Mouse (Mus musculus) liver, embryonic 11.5 days (tissue): Measurements from ENCODE around the gene Yif1a. TPM values are rescaled to one million over a fixed set of nuclear protein-coding genes. Genes with fewer than 3 reads are reported as not detected.

Experiments used
- ATAC-seq: fragments of 200-750 bp; cut with Nextera tagmentation; replicated peaks from 2 replicates; pipeline ENCODE4 v1.8.0; 2017; ENCODE audit warnings: moderate number of reproducible peaks, mild to moderate bottlenecking, moderate TSS enrichment, moderate library complexity; ENCODE audit not compliant: low FRiP score
- DNase-seq: peaks from one replicate; pipeline ENCODE4 v3.0.0-alpha.2; 2017; ENCODE audit warnings: low spot score
- H3K27ac ChIP-seq: fragments of 300-500 bp; sonication (generic); 2 replicates; pipeline ENCODE4 v1.5.1; 2014; ENCODE audit warnings: mild to moderate bottlenecking, low read depth, low read length, control low read depth
- H3K27me3 ChIP-seq: fragments of 300-500 bp; sonication (generic); replicated peaks from 2 replicates; pipeline ENCODE4 v1.6.1; 2014; ENCODE audit warnings: low read length, mixed read lengths; ENCODE audit not compliant: control insufficient read depth, insufficient read depth
- H3K36me3 ChIP-seq: fragments of 300-500 bp; sonication (generic); 2 replicates; pipeline ENCODE4 v1.6.1; 2014; ENCODE audit warnings: mild to moderate bottlenecking, low read length, moderate library complexity, mixed read lengths; ENCODE audit not compliant: control insufficient read depth, insufficient read depth
- H3K4me1 ChIP-seq: fragments of 300-500 bp; sonication (generic); replicated peaks from 2 replicates; pipeline ENCODE4 v1.6.1; 2014; ENCODE audit warnings: low read length, mixed read lengths; ENCODE audit not compliant: control insufficient read depth, insufficient read depth
- H3K4me2 ChIP-seq: fragments of 300-500 bp; sonication (generic); 2 replicates; pipeline ENCODE4 v1.6.1; 2014; ENCODE audit warnings: mild to moderate bottlenecking, control low read depth, moderate library complexity
- H3K4me3 ChIP-seq: fragments of 300-500 bp; sonication (generic); 2 replicates; pipeline ENCODE4 v1.5.1; 2014; ENCODE audit warnings: low read depth, low read length, control low read depth
- H3K9ac ChIP-seq: fragments of 300-500 bp; sonication (generic); 2 replicates; pipeline ENCODE4 v1.6.1; 2014; ENCODE audit warnings: low read depth, low read length, control low read depth
- H3K9me3 ChIP-seq: fragments of 300-500 bp; sonication (generic); 2 replicates; pipeline ENCODE4 v1.6.1; 2016; ENCODE audit warnings: low read length, inconsistent platforms, mixed read lengths; ENCODE audit not compliant: control insufficient read depth
- WGBS: fragments of 180-500 bp; shearing (Covaris S2); extraction: QIAGEN DNeasy Blood & Tissue Kit; methylation state at CpG from one replicate; pipeline ENCODE4 v1.1.7; 2014; 5-methylcytosine and 5-hydroxymethylcytosine counted together
- polyA plus RNA-seq: library from polyadenylated mRNA; unstranded; fragments of >200 nt; fragmentation: Nextera tagmentation; extraction: Ambion mirVana; gene quantifications from 2 replicates; pipeline ENCODE4 v1.2.1, GENCODE M21; 2014

The Yif1a gene
- polyA plus RNA-seq, 1 experiment from 2014 or later, result 77.8 TPM

- Histone ChIP-seq H3K27me3 (peaks cover 34% of the 10 kb centered on the region), H3K36me3 (peaks cover 18% of the 10 kb centered on the region; the same call in 1 of the 2 replicates), H3K4me1 (no peaks in the 10 kb centered on the region), H3K4me2 (no peak overlapping the region), H3K27ac (no peak overlapping the region), H3K4me3 (no peak overlapping the region), H3K9me3 (no peaks in the 10 kb centered on the region), H3K9ac (no peak overlapping the region)
- WGBS, result 80% methylated on average over 6 of the region's 6 CpGs
- ATAC-seq, result no peak
- DNase-seq, result no peak
Observed at GRCm38 (mm10) chr19:5049325-5049724, 39.0 kb upstream of the Yif1a start.

- Histone ChIP-seq H3K4me1 (no peaks in the 10 kb centered on the region), H3K9ac (0 out of 2 replicates have a peak within 1 kb of the TSS, but pooled peaks have one; percentile 20), H3K4me2 (peak within 1 kb of the TSS; percentile 51), H3K9me3 (no peaks in the 10 kb centered on the region), H3K27me3 (peaks cover 36% of the 10 kb centered on the region), H3K4me3 (peak within 1 kb of the TSS; percentile 31), H3K36me3 (peaks cover 18% of the 10 kb centered on the region; the same call in 1 of the 2 replicates), H3K27ac (no peak within 1 kb of the TSS; the same call in 1 of the 2 replicates)
- peak; percentile 43; the same call in 1 of the 2 replicates for ATAC-seq
- WGBS, result 23% methylated on average over 14 of the region's 14 CpGs
- no peak for DNase-seq
Observed at GRCm38 (mm10) chr19:5050047-5050905, 38.1 kb upstream of the Yif1a start, which contains the start of gene Rin1. TSS of gene Rin1 (plus strand) at chr19:5050481.

GRCm38 (mm10) chr19:5051031-5051430, 37.3 kb upstream of the Yif1a start:
- H3K4me1 ChIP-seq, result no peaks in the 10 kb centered on the region
- H3K27me3 ChIP-seq, result peaks cover 36% of the 10 kb centered on the region
- H3K4me2 ChIP-seq, result peak overlapping the region; percentile 51
- ATAC-seq (peak; percentile 35; the same call in 1 of the 2 replicates), DNase-seq (no peak)
- WGBS, result 17% methylated on average over 17 of the region's 17 CpGs
- peak overlapping the region; percentile 31 for H3K4me3 ChIP-seq
- no peaks in the 10 kb centered on the region for H3K9me3 ChIP-seq
- no peak overlapping the region; the same call in 1 of the 2 replicates for H3K27ac ChIP-seq
- H3K9ac ChIP-seq, result 0 out of 2 replicates have a peak overlapping the region, but pooled peaks have one; percentile 20
- H3K36me3 ChIP-seq, result peaks cover 15% of the 10 kb centered on the region; the same call in 1 of the 2 replicates

- H3K27ac ChIP-seq, result no peak overlapping the region; the same call in 1 of the 2 replicates
- H3K9ac ChIP-seq, result 0 out of 2 replicates have a peak overlapping the region, but pooled peaks have one; percentile 20
- no peaks in the 10 kb centered on the region for H3K9me3 ChIP-seq
- peak overlapping the region; percentile 31; the same call in 1 of the 2 replicates for H3K4me3 ChIP-seq
- H3K36me3 ChIP-seq, result peaks cover 13% of the 10 kb centered on the region; the same call in 1 of the 2 replicates
- peaks cover 2% of the 10 kb centered on the region; the same call in 1 of the 2 replicates for H3K4me1 ChIP-seq
- peaks cover 36% of the 10 kb centered on the region for H3K27me3 ChIP-seq
- DNase-seq (no peak), ATAC-seq (no peak)
- WGBS, result 53% methylated on average over 3 of the region's 3 CpGs
- H3K4me2 ChIP-seq, result peak overlapping the region; percentile 51
Observed at GRCm38 (mm10) chr19:5051515-5051914, 36.8 kb upstream of the Yif1a start.

- peaks cover 7% of the 10 kb centered on the region; the same call in 1 of the 2 replicates for H3K4me1 ChIP-seq
- H3K36me3 ChIP-seq, result peaks cover 11% of the 10 kb centered on the region; the same call in 1 of the 2 replicates
- no peaks in the 10 kb centered on the region for H3K9me3 ChIP-seq
- H3K4me2 ChIP-seq, result peak overlapping the region; percentile 10; the same call in 1 of the 2 replicates
- H3K27me3 ChIP-seq, result peaks cover 36% of the 10 kb centered on the region
- no peak for ATAC-seq
- H3K27ac ChIP-seq, result no peak overlapping the region
- H3K9ac ChIP-seq, result no peak overlapping the region
- H3K4me3 ChIP-seq, result no peak overlapping the region
- DNase-seq, result no peak
- WGBS, result 38% methylated on average over 25 of the region's 25 CpGs
Observed at GRCm38 (mm10) chr19:5052166-5052822, 36.0 kb upstream of the Yif1a start.

GRCm38 (mm10) chr19:5052853-5053252, 35.5 kb upstream of the Yif1a start:
- no peak overlapping the region for H3K4me3 ChIP-seq
- ATAC-seq (no peak), DNase-seq (no peak)
- no peak overlapping the region for H3K27ac ChIP-seq
- H3K27me3 ChIP-seq, result peaks cover 36% of the 10 kb centered on the region
- H3K9me3 ChIP-seq, result no peaks in the 10 kb centered on the region
- no peak overlapping the region for H3K4me2 ChIP-seq
- H3K9ac ChIP-seq, result no peak overlapping the region
- H3K4me1 ChIP-seq, result peaks cover 8% of the 10 kb centered on the region
- H3K36me3 ChIP-seq, result peaks cover 8% of the 10 kb centered on the region; the same call in 1 of the 2 replicates
- 66% methylated on average over 17 of the region's 17 CpGs for WGBS

GRCm38 (mm10) chr19:5053909-5054308, 34.4 kb upstream of the Yif1a start:
- Histone ChIP-seq H3K27ac (no peak overlapping the region), H3K4me3 (no peak overlapping the region), H3K36me3 (peaks cover 3% of the 10 kb centered on the region; the same call in 1 of the 2 replicates), H3K9me3 (no peaks in the 10 kb centered on the region), H3K4me2 (no peak overlapping the region), H3K27me3 (peaks cover 36% of the 10 kb centered on the region), H3K9ac (no peak overlapping the region), H3K4me1 (peaks cover 18% of the 10 kb centered on the region)
- DNase-seq, result peak; percentile 63
- ATAC-seq, result no peak
- WGBS, result 28% methylated on average over 9 of the region's 9 CpGs

- Histone ChIP-seq H3K4me3 (no peak overlapping the region), H3K27me3 (peaks cover 27% of the 10 kb centered on the region), H3K27ac (no peak overlapping the region), H3K9me3 (no peaks in the 10 kb centered on the region), H3K36me3 (no peaks in the 10 kb centered on the region), H3K4me1 (peaks cover 40% of the 10 kb centered on the region), H3K4me2 (no peak overlapping the region), H3K9ac (no peak overlapping the region)
- no peak for ATAC-seq
- DNase-seq, result peak; percentile 64
- 13% methylated on average over 6 of the region's 6 CpGs for WGBS
Observed at GRCm38 (mm10) chr19:5056251-5056650, 32.1 kb upstream of the Yif1a start.
